Comparison of ENCODE assay signal across 8 mouse cellular contexts in the genomic region with DNA sequence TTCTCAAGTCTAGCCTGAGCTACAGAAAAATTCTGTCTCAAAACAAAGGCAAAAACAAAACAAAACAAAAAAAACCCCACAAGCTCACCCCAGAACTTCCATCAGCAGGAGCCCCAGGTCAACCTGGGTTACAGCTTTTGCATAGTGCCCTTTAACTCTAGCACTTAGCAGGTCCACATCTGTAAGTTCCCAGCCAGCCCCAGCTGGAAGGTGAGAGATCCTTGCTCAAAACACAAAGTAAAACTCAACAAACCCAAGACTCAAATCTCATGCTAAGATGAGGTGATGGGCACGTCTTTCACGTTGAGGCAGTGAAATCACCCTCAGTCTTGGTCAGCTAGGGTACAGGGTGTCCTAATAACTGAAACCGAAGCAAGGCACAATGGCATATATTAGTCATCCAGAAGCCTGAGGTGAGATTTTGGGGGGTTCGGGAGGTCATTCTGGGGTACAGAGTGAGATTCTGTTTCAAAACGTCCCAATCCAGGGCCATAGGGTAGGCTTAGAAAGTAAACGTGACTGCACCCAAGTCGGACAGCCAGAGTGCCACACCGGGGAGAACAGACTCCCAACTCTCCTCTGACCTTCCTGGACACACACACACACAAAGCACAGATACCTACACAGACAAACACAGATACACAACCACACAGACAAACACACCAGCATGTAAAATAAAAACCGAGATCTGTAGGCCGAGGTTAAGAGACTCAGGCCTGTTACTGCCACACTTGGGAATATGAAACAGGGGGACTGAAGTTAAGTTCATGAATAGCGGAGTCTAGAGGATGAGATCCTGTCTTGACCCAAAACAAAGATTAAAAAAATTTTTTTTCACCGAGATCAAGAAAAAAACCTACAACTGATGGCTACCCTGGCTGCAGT. TPM values are rescaled to one million over a fixed set of nuclear protein-coding genes. Genes with fewer than 3 reads are reported as not detected.
DNase-seq lines count a peak whose midpoint lies in the region; ATAC-seq and TF ChIP-seq lines count a peak whose summit lies in the region.

No protein-coding gene starts in this region.

- H3K4me1 ChIP-seq in heart, adult 2 months (ENCODE audit: control insufficient read depth, insufficient read depth, low read length): peaks cover 20% of the 10 kb centered on the region
- H3K4me1 ChIP-seq in forebrain, embryonic 16.5 days (replicated peaks; ENCODE audit: control insufficient read depth, insufficient read depth, low read length): peaks cover 45% of the 10 kb centered on the region
- H3K4me1 ChIP-seq in liver, embryonic 14.5 days (replicated peaks; ENCODE audit: control insufficient read depth in 2 of 2, insufficient read depth in 2 of 2, low read length in 1 of 2): peaks cover 33 to 39% of the 10 kb centered on the region in 2 experiments

- peak overlapping the region; percentile 92 for H3K27ac ChIP-seq in heart, adult 2 months
- H3K27ac ChIP-seq in forebrain, embryonic 16.5 days (ENCODE audit: low read length): peak overlapping the region; percentile 93
- H3K27ac ChIP-seq in liver, embryonic 14.5 days: peak overlapping the region; percentile 88

- peaks cover 2% of the 10 kb centered on the region; the same call in 1 of the 2 replicates for H3K36me3 ChIP-seq in heart, adult 2 months (ENCODE audit: control insufficient read depth, insufficient read depth, low read length)
- H3K36me3 ChIP-seq in forebrain, embryonic 16.5 days (ENCODE audit: control insufficient read depth, insufficient read depth): no peaks in the 10 kb centered on the region
- H3K36me3 ChIP-seq in liver, embryonic 14.5 days (replicated peaks; ENCODE audit: control insufficient read depth, insufficient read depth, low read depth): no peaks in the 10 kb centered on the region

- peak overlapping the region; percentile 56 for H3K4me2 ChIP-seq in forebrain, embryonic 16.5 days (ENCODE audit: low read length)
- peak overlapping the region; percentile 80 for H3K4me2 ChIP-seq in liver, embryonic 14.5 days (ENCODE audit: low read depth)

- no peak for TF ChIP-seq CTCF in heart, adult 2 months (IDR thresholded peaks at IDR 0.05)
- no peak for TF ChIP-seq CTCF in liver, embryonic 14.5 days (IDR thresholded peaks at IDR 0.05; ENCODE audit: low read depth)

- intact Hi-C loops in heart, adult 2 months (cut with DNase I): no loop called here

- DNase-seq in heart, adult 2 months: peak in 1 of 2 experiments; percentile 34
- no peak for DNase-seq in heart, postnatal 4 days
- DNase-seq in CD4-positive helper T cell, adult 2 months (ENCODE audit: low read depth, low spot score): peak; percentile 41
- DNase-seq in liver, embryonic 14.5 days (ENCODE audit: low read depth in 3 of 3, low spot score in 3 of 3): no peak
- no peak for DNase-seq in testis, postnatal 14 days (ENCODE audit: low spot score)
- DNase-seq in right cerebral cortex, adult 2 months (ENCODE audit: low spot score in 2 of 2): no peak

- TF ChIP-seq EP300 in heart, adult 2 months (IDR thresholded peaks at IDR 0.05; ENCODE audit: insufficient read depth, low read depth, low read length): no peak
- no peak for TF ChIP-seq EP300 in liver, embryonic 14.5 days (IDR thresholded peaks at IDR 0.05; ENCODE audit: low read depth)

- H3K9ac ChIP-seq in heart, adult 2 months (ENCODE audit: low read depth, low read length): peak overlapping the region; percentile 93
- H3K9ac ChIP-seq in forebrain, embryonic 16.5 days (replicated peaks; ENCODE audit: low read depth, low read length): peak overlapping the region; percentile 59
- H3K9ac ChIP-seq in liver, embryonic 14.5 days (replicated peaks): peak overlapping the region; percentile 74

- H3K27me3 ChIP-seq in heart, adult 2 months (ENCODE audit: control insufficient read depth, insufficient read depth, low read length): no peaks in the 10 kb centered on the region
- H3K27me3 ChIP-seq in forebrain, embryonic 16.5 days (replicated peaks; ENCODE audit: control insufficient read depth, insufficient read depth, low read length): no peaks in the 10 kb centered on the region
- no peaks in the 10 kb centered on the region for H3K27me3 ChIP-seq in liver, embryonic 14.5 days (ENCODE audit: control insufficient read depth, insufficient read depth, low read length)

- H3K79me2 ChIP-seq in heart, adult 2 months (replicated peaks; ENCODE audit: control insufficient read depth, insufficient read depth, low read length): no peaks in the 10 kb centered on the region

- no peak for TF ChIP-seq POLR2A in heart, adult 2 months (IDR thresholded peaks at IDR 0.05; ENCODE audit: insufficient read depth, low read depth, low read length)

- H3K4me3 ChIP-seq in heart, adult 2 months: peak overlapping the region; percentile 66
- H3K4me3 ChIP-seq in forebrain, embryonic 16.5 days (replicated peaks; ENCODE audit: low read length): peak overlapping the region; percentile 62
- peak overlapping the region; percentile 41 to 55 for H3K4me3 ChIP-seq in liver, embryonic 14.5 days (ENCODE audit: insufficient read depth in 1 of 2, low read depth in 2 of 2, low read length in 2 of 2)

- no peaks in the 10 kb centered on the region for H3K9me3 ChIP-seq in forebrain, embryonic 16.5 days (ENCODE audit: control insufficient read depth, low read length)
- no peaks in the 10 kb centered on the region for H3K9me3 ChIP-seq in liver, embryonic 14.5 days (ENCODE audit: control insufficient read depth, low read length)

- no peak for ATAC-seq in forebrain, embryonic 16.5 days
- ATAC-seq in liver, embryonic 14.5 days (ENCODE audit: insufficient read depth): no peak
- no peak for ATAC-seq in activated CD4-positive, CD25-positive, alpha-beta regulatory T cell, adult 4 months

- 57% methylated on average over 12 of the region's 12 CpGs for WGBS in heart, adult 2 months
- 72% methylated on average over 12 of the region's 12 CpGs for WGBS in forebrain, embryonic 16.5 days
- 66% methylated on average over 12 of the region's 12 CpGs for whole genome bisulfite sequencing in liver, embryonic 14.5 days (ENCODE audit: insufficient replicate concordance)

RNA-seq across cellular contexts. Expression of a gene that starts 1.1 kb away (rescaled TPM):
- 100 to 1,000 TPM; 123 to 127 TPM for total RNA-seq in heart, adult 2 months (2021)
- polyA plus RNA-seq in heart, adult 2 months (2012; rRNA removed): 66.2 and 109 TPM in 2 replicates
- total RNA-seq in heart, postnatal 4 days (2021): 100 to 1,000 TPM; 254 to 261 TPM
- polyA plus RNA-seq in forebrain, embryonic 16.5 days (2015; fragmentation: Nextera tagmentation; extraction: Ambion mirVana): 54.6 and 57.7 TPM in 2 replicates
- 28.4 and 29.4 TPM in 2 replicates for polyA plus RNA-seq in liver, embryonic 14.5 days (2012; rRNA removed)
- polyA plus RNA-seq in liver, embryonic 14.5 days (2014; fragmentation: Nextera tagmentation; extraction: Ambion mirVana): 20.3 and 21.8 TPM in 2 replicates
- polyA plus RNA-seq in activated CD4-positive, CD25-positive, alpha-beta regulatory T cell, adult 4 months (2017; shearing (Covaris generic)): 10 to 100 TPM; 12.5 to 20.0 TPM

RNA-seq across cellular contexts. Expression of a gene that starts 5.6 kb away (rescaled TPM):
- total RNA-seq in heart, adult 2 months (2021): not detected
- 0.06 and 0.12 TPM in 2 replicates for polyA plus RNA-seq in heart, adult 2 months (2012; rRNA removed)
- total RNA-seq in heart, postnatal 4 days (2021): under 1 TPM; 0.10 to 0.11 TPM
- polyA plus RNA-seq in forebrain, embryonic 16.5 days (2015; fragmentation: Nextera tagmentation; extraction: Ambion mirVana): 0.11 and 0.14 TPM in 2 replicates
- polyA plus RNA-seq in liver, embryonic 14.5 days (2012; rRNA removed): not detected in 2 replicates
- not detected in 2 replicates for polyA plus RNA-seq in liver, embryonic 14.5 days (2014; fragmentation: Nextera tagmentation; extraction: Ambion mirVana)
- not detected for polyA plus RNA-seq in activated CD4-positive, CD25-positive, alpha-beta regulatory T cell, adult 4 months (2017; shearing (Covaris generic))

RNA-seq across cellular contexts. Expression of a gene that starts 20.7 kb away (rescaled TPM):
- total RNA-seq in heart, adult 2 months (2021): not detected
- polyA plus RNA-seq in heart, adult 2 months (2012; rRNA removed): not detected in 2 replicates
- total RNA-seq in heart, postnatal 4 days (2021): not detected
- polyA plus RNA-seq in forebrain, embryonic 16.5 days (2015; fragmentation: Nextera tagmentation; extraction: Ambion mirVana): not detected in 2 replicates
- 0.04 TPM in 1 of 2 replicates, not detected in the other for polyA plus RNA-seq in liver, embryonic 14.5 days (2012; rRNA removed)
- 0.11 TPM in 2 replicates for polyA plus RNA-seq in liver, embryonic 14.5 days (2014; fragmentation: Nextera tagmentation; extraction: Ambion mirVana)
- polyA plus RNA-seq in activated CD4-positive, CD25-positive, alpha-beta regulatory T cell, adult 4 months (2017; shearing (Covaris generic)): not detected

RNA-seq across cellular contexts. Expression of a gene that starts 24.6 kb away (rescaled TPM):
- 10 to 100 TPM; 56.9 to 64.2 TPM for total RNA-seq in heart, adult 2 months (2021)
- polyA plus RNA-seq in heart, adult 2 months (2012; rRNA removed): 54.1 and 68.3 TPM in 2 replicates
- total RNA-seq in heart, postnatal 4 days (2021): 100 to 1,000 TPM; 107 to 120 TPM
- 166 and 168 TPM in 2 replicates for polyA plus RNA-seq in forebrain, embryonic 16.5 days (2015; fragmentation: Nextera tagmentation; extraction: Ambion mirVana)
- 134 and 478 TPM in 2 replicates for polyA plus RNA-seq in liver, embryonic 14.5 days (2012; rRNA removed)
- 160 and 176 TPM in 2 replicates for polyA plus RNA-seq in liver, embryonic 14.5 days (2014; fragmentation: Nextera tagmentation; extraction: Ambion mirVana)
- 100 to 1,000 TPM; 115 to 120 TPM for polyA plus RNA-seq in activated CD4-positive, CD25-positive, alpha-beta regulatory T cell, adult 4 months (2017; shearing (Covaris generic))

RNA-seq across cellular contexts. Expression of a gene that starts 25.9 kb away (rescaled TPM):
- 1 to 10 TPM; 2.3 to 2.7 TPM for total RNA-seq in heart, adult 2 months (2021)
- polyA plus RNA-seq in heart, adult 2 months (2012; rRNA removed): 10.8 and 11.0 TPM in 2 replicates
- total RNA-seq in heart, postnatal 4 days (2021): 1 to 10 TPM in 1 of 2 experiments, under 1 TPM in 1; 0.74 to 1.0 TPM
- 0.12 and 0.54 TPM in 2 replicates for polyA plus RNA-seq in forebrain, embryonic 16.5 days (2015; fragmentation: Nextera tagmentation; extraction: Ambion mirVana)
- 1.6 TPM in 2 replicates for polyA plus RNA-seq in liver, embryonic 14.5 days (2012; rRNA removed)
- polyA plus RNA-seq in liver, embryonic 14.5 days (2014; fragmentation: Nextera tagmentation; extraction: Ambion mirVana): 0.34 and 0.74 TPM in 2 replicates
- under 1 TPM; 0.47 to 0.95 TPM for polyA plus RNA-seq in activated CD4-positive, CD25-positive, alpha-beta regulatory T cell, adult 4 months (2017; shearing (Covaris generic))
